Mouse (Mus musculus) intestine, embryonic 16.5 days (tissue): Measurements from ENCODE around the gene Dnaic1. TPM values are rescaled to one million over a fixed set of nuclear protein-coding genes. Genes with fewer than 3 reads are reported as not detected.

Experiments used
- ATAC-seq: fragments of 200-750 bp; cut with Nextera tagmentation; 2 replicates; pipeline ENCODE4 v1.8.0; 2017; ENCODE audit warnings: moderate TSS enrichment, moderate library complexity
- H3K27ac ChIP-seq: fragments of 300-500 bp; sonication (generic); 2 replicates; pipeline ENCODE4 v1.5.1; 2014; ENCODE audit warnings: mild to moderate bottlenecking, low read length
- H3K27me3 ChIP-seq: fragments of 300-500 bp; sonication (generic); replicated peaks from 2 replicates; pipeline ENCODE4 v1.6.1; 2014; ENCODE audit warnings: low read length, control low read depth, mixed read lengths; ENCODE audit not compliant: control insufficient read depth, insufficient read depth
- H3K36me3 ChIP-seq: fragments of 300-500 bp; sonication (generic); 2 replicates; pipeline ENCODE4 v1.6.1; 2014; ENCODE audit warnings: low read length, control low read depth; ENCODE audit not compliant: control insufficient read depth, insufficient read depth
- H3K4me1 ChIP-seq: fragments of 300-500 bp; sonication (generic); 2 replicates; pipeline ENCODE4 v1.6.1; 2014; ENCODE audit warnings: low read length, control low read depth, mixed read lengths; ENCODE audit not compliant: control insufficient read depth, insufficient read depth
- H3K4me2 ChIP-seq: fragments of 300-500 bp; sonication (generic); 2 replicates; pipeline ENCODE4 v1.6.1; 2014; ENCODE audit warnings: low read depth, low read length, control low read depth
- H3K4me3 ChIP-seq: fragments of 300-500 bp; sonication (generic); 2 replicates; pipeline ENCODE4 v1.5.1; 2014; ENCODE audit warnings: mild to moderate bottlenecking, low read length
- H3K9ac ChIP-seq: fragments of 300-500 bp; sonication (generic); 2 replicates; pipeline ENCODE4 v1.6.1; 2014; ENCODE audit warnings: low read depth, low read length
- H3K9me3 ChIP-seq: fragments of 300-500 bp; sonication (generic); 2 replicates; pipeline ENCODE4 v1.6.1; 2016; ENCODE audit warnings: low read length, control low read depth; ENCODE audit not compliant: control insufficient read depth
- WGBS: fragments of 180-500 bp; shearing (Covaris S2); extraction: QIAGEN DNeasy Blood & Tissue Kit; methylation state at CpG from one replicate; pipeline ENCODE4 v1.1.7; 2014; 5-methylcytosine and 5-hydroxymethylcytosine counted together
- polyA plus RNA-seq: library from polyadenylated mRNA; unstranded; fragments of >200 nt; fragmentation: Nextera tagmentation; extraction: Ambion mirVana; gene quantifications from 2 replicates; pipeline ENCODE4 v1.2.1, GENCODE M21; 2015

The Dnaic1 gene
- polyA plus RNA-seq, 1 experiment from 2014 or later: 4.2 TPM

DNA sequence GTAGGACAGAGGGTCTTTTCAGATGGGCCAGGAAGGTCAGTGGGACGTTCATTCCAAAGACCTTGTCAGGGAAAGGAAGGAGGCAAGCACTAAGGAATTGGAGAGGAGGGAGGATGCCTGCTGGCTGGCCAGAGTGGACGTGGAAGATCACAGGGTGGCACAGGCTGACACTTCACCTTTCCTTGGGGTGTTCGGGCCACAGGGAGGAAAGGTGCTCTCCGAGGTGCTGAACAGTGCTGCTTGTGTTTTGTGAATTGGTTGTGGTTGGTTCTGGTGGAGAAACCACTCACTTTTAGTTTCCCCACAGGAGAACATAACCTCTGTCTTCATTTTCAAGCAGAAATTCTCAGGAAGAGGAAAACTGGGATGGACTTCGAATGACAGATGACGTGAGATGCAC is 37.2 kb upstream of the Dnaic1 start:
- ATAC-seq: no peak
- 24% methylated on average over 6 of the region's 6 CpGs for WGBS
- Histone ChIP-seq H3K27ac (no peak overlapping the region), H3K9ac (no peak overlapping the region), H3K4me2 (no peak overlapping the region), H3K27me3 (0 out of 2 replicates have a peak, but pooled peaks cover 2% of the 10 kb centered on the region), H3K9me3 (no peaks in the 10 kb centered on the region), H3K4me1 (peaks cover 4% of the 10 kb centered on the region; the same call in 1 of the 2 replicates), H3K36me3 (no peaks in the 10 kb centered on the region), H3K4me3 (no peak overlapping the region)

DNA sequence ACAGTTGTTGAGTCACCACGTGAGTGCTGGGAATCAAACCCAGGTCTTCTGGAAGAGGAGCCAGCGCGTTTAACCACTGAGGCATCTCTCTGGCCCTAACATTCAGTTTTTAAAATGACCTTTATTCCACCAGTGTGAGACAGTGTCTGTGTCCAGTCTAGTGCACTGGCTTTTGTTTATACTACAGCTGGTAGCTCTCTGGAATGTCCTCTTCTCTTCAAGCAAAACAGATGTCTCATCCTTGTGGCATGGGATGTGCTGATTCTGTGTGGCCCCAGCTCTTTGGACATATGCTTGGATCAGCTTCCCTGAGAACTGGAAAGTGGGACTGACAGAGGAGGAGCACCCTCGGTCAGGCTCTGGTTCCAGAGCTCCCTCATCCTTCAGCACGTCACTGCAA is 34.7 kb upstream of the Dnaic1 start:
- H3K36me3 ChIP-seq: no peaks in the 10 kb centered on the region
- 74% methylated on average over 5 of the region's 5 CpGs for WGBS
- ATAC-seq: no peak

DNA sequence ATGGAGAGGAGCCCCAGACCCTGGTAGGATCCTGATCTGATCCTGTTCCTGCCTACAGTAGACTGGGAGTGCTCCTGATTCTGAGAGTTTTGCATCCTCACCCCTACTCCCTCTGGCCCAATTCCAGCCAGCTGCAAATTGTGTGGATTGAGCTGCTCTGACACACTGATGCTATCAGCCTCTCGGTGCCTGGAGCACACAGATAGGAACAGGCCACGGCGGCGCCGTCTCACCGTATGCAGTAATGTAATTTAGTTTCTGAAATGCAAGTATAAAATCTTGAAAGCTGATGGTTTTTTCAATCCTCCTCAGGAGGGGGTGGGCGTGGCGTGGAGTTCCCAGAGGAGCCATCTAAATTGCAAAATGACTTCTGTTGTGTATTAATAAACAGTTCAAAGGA is 27.4 kb upstream of the Dnaic1 start:
- ATAC-seq: no peak
- WGBS: 72% methylated on average over 8 of the region's 8 CpGs
- H3K4me3 ChIP-seq: no peak overlapping the region
- H3K27ac ChIP-seq: 0 out of 2 replicates have a peak overlapping the region, but pooled peaks have one; percentile 14
- H3K4me2 ChIP-seq: no peak overlapping the region
- H3K9me3 ChIP-seq: no peaks in the 10 kb centered on the region
- H3K4me1 ChIP-seq: no peaks in the 10 kb centered on the region
- H3K9ac ChIP-seq: no peak overlapping the region
- no peaks in the 10 kb centered on the region; the same call in 1 of the 2 replicates for H3K27me3 ChIP-seq
- H3K36me3 ChIP-seq: no peaks in the 10 kb centered on the region

More for the DNA sequence above, 34.7 kb upstream of the Dnaic1 start:
- no peaks in the 10 kb centered on the region for H3K4me1 ChIP-seq
- no peak overlapping the region for H3K4me2 ChIP-seq
- no peak overlapping the region for H3K4me3 ChIP-seq
- H3K9me3 ChIP-seq: no peaks in the 10 kb centered on the region
- no peak overlapping the region for H3K27ac ChIP-seq
- no peaks in the 10 kb centered on the region for H3K27me3 ChIP-seq
- no peak overlapping the region for H3K9ac ChIP-seq

DNA sequence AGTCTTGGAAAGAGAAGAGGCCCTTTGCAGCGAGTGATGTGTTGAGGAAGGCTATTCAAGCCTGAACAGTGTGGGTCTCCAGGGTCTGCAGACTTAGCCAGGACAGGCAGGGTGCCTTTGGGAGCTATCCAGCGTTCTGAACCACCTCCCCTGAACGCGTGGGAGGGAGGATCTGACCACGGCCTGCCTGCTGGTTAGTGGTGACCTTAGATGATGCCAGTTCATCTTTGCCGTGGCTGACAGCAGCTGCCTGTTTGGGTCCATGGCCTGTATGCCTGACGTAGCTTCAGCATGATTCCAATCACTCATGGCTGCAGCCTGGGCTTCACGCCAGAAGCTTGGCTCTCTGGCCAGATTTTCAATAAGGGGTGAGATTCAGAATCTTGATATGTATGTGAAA is 23.6 kb upstream of the Dnaic1 start:
- Histone ChIP-seq H3K9ac (no peak overlapping the region), H3K4me3 (no peak overlapping the region), H3K4me2 (no peak overlapping the region), H3K27me3 (no peaks in the 10 kb centered on the region), H3K36me3 (no peaks in the 10 kb centered on the region), H3K9me3 (no peaks in the 10 kb centered on the region), H3K27ac (no peak overlapping the region), H3K4me1 (no peaks in the 10 kb centered on the region)
- no peak for ATAC-seq
- 15% methylated on average over 8 of the region's 8 CpGs for WGBS

DNA sequence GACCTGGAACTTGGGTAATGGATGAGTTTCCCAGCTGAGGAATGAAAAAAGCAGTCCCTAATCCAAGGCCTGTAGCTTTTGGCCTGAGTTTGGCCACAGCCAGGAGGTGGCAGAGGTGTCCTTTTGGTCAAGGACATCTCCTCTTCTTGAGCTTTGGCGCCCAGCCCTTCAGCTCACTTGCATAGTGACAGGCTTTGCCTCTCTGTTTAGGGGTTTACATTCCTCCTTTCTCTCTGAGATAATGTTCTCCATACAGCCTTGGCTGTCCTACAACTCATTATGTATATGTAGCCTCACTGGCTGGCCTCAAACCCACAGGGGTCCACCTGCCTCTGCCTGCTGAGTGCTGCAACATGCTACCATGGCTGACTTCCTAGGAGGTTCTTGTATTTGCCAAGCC is 22.5 kb upstream of the Dnaic1 start:
- H3K4me1 ChIP-seq: no peaks in the 10 kb centered on the region
- no peak overlapping the region for H3K9ac ChIP-seq
- H3K36me3 ChIP-seq: no peaks in the 10 kb centered on the region
- no peak overlapping the region for H3K27ac ChIP-seq
- whole genome bisulfite sequencing: 71% methylated on average over 1 of the region's 1 CpGs
- ATAC-seq: no peak
- H3K4me2 ChIP-seq: no peak overlapping the region
- H3K9me3 ChIP-seq: no peaks in the 10 kb centered on the region
- H3K27me3 ChIP-seq: no peaks in the 10 kb centered on the region
- no peak overlapping the region for H3K4me3 ChIP-seq

DNA sequence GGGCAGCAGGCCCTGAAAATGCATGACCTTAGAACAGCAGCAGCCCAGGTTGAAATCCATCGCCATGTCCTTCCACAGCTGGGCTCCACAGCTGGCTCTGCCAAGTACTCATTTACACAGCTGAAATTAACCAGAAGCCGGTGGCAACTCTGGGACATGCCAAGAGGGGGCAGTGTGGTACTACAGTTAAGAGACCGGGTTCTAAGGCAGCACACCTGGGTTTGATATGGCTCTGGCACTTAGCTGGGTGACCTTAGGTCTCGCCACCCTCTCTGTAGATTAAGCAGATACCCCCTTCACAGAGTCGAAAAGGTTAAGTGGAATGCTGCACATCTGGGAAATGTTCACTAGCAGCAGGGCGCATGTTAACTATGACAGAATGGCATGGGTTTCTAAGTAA is 17.0 kb upstream of the Dnaic1 start:
- Histone ChIP-seq H3K4me1 (peaks cover 9% of the 10 kb centered on the region), H3K9me3 (no peaks in the 10 kb centered on the region), H3K4me2 (no peak overlapping the region), H3K27ac (no peak overlapping the region), H3K9ac (no peak overlapping the region), H3K27me3 (no peaks in the 10 kb centered on the region), H3K36me3 (no peaks in the 10 kb centered on the region), H3K4me3 (no peak overlapping the region)
- 29% methylated on average over 6 of the region's 6 CpGs for WGBS
- ATAC-seq: peak; percentile 46; the same call in 1 of the 2 replicates

DNA sequence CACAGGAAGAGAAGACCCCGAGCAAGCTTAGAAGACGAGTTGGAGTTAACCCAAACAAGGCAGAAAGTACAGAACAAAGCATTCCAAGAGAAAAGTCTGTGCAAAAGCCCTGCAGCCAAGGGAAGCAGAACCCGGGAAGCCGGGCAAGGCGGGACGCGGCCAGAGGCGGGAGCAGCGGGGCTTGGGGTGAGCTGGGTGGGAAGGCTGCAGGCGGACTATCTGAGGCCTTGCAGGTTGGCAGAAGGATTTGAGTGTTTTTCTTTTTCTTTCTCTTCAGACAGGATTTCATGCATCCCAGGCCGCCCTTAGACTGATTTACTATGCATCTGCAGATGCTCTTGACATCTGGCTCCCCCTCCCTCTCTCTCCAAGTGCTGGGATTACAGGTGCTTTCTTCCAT is 16.5 kb upstream of the Dnaic1 start:
- WGBS: 75% methylated on average over 11 of the region's 11 CpGs
- no peak overlapping the region for H3K4me2 ChIP-seq
- no peak for ATAC-seq
- H3K4me3 ChIP-seq: no peak overlapping the region
- H3K9me3 ChIP-seq: no peaks in the 10 kb centered on the region
- no peak overlapping the region for H3K27ac ChIP-seq
- no peaks in the 10 kb centered on the region for H3K36me3 ChIP-seq
- H3K27me3 ChIP-seq: no peaks in the 10 kb centered on the region
- peaks cover 9% of the 10 kb centered on the region for H3K4me1 ChIP-seq
- no peak overlapping the region for H3K9ac ChIP-seq

DNA sequence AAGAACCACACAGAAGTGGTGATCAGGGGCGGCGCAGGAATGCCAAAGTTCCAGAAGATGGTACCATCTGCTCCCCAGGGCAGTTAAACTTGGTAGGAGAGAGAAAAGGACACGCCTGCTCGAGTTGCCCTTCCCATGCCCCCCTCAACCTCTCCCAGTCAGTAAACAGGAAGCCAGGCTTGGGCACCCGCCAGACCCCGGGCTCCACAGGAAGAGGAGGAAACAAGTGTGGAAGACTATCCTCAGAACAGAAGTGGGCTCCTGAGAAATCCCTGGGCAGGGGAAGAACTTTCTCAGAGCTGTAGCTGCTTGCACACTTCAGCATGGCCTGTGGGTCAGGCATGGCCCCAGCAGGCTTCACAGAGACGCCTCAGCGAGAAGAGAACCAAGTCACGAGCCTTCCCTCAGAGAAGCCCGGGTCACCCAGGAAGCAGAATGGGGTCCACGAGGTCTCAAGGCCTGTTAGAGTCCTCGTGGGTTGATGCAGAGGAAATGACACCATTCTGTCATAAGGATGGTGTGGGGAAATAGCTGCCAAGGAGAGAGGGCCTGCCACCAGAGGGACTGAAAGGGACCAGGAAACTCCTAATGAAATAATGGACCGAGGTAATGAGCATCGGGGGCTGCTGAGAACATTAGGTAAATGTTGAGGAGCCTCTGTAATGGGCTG is 14.4 kb upstream of the Dnaic1 start:
- Histone ChIP-seq H3K4me1 (peaks cover 9% of the 10 kb centered on the region), H3K4me2 (no peak overlapping the region), H3K36me3 (no peaks in the 10 kb centered on the region), H3K9ac (no peak overlapping the region), H3K4me3 (no peak overlapping the region), H3K9me3 (no peaks in the 10 kb centered on the region), H3K27me3 (no peaks in the 10 kb centered on the region), H3K27ac (peak overlapping the region; percentile 37)
- no peak for ATAC-seq
- WGBS: 63% methylated on average over 14 of the region's 14 CpGs

DNA sequence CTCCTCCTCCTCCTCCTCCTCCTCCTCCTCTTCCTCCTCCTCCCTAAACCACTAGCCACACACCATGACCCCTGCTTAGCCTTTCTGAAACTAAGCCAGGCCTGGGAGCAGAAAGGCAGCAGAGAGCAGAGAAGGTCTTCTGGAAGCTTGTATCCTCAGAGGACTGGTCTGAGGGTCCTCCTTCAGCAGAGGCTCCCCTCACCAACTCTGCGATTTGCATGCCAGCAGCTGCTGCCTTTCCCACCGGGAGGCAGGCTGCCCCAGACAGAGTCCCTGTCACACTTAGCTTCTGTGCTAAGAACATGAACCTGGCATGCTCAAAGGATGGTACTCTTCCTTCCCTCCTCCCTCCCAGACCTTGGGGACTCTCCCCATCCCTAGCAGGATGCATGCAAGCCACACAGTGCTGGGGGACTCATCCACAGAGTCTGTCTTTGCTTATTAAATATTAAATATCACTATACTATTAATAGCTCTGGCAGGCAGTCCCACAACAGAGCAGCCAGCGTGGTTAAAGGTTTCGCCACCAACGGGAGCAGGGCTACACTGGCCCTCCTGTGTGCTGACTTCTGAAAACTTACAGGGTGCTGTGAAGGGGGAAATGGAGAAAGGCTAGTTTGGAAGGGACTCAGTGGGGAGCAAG is 13.1 kb upstream of the Dnaic1 start:
- WGBS: 46% methylated on average over 5 of the region's 5 CpGs
- Histone ChIP-seq H3K27me3 (no peaks in the 10 kb centered on the region), H3K4me1 (peaks cover 9% of the 10 kb centered on the region), H3K27ac (no peak overlapping the region), H3K36me3 (no peaks in the 10 kb centered on the region), H3K9me3 (no peaks in the 10 kb centered on the region), H3K4me3 (no peak overlapping the region), H3K4me2 (no peak overlapping the region), H3K9ac (no peak overlapping the region)
- no peak for ATAC-seq
